Mouse (Mus musculus): Measurements from ENCODE around the gene Spns3.

Gene Spns3

DNA sequence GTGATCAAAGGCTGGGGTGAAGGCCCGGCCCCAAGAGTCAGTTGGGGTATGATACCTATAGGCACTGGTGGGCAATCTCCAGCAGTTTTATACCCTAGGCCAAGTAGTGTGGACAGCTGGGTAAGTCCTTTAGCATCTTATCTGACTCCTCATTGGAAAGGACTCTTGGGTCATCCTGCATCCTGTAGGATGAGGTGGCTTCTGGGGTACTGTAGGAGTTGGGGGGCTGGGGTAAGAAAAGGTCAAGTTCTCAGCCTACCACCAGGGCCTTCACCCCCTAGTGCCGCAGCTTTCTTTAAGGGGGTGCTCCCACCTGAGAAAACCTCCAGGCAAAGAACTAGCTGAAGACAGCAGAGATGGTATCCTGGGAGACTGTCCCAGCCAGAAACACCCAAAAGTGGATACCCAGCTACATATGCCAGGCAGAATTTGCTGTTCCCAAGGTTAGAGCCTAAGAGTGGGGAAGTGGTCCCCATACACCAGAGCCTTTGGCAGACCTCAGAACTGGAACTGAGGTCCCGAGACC lies 98.1 kb downstream of the Spns3 start:
- DNase-seq (ENCODE audit: low spot score), result no peak

GRCm38 (mm10) chr11:72447475-72447874 lies 102.8 kb downstream of the Spns3 start:
- no peak for DNase-seq (ENCODE audit: low spot score)

DNA sequence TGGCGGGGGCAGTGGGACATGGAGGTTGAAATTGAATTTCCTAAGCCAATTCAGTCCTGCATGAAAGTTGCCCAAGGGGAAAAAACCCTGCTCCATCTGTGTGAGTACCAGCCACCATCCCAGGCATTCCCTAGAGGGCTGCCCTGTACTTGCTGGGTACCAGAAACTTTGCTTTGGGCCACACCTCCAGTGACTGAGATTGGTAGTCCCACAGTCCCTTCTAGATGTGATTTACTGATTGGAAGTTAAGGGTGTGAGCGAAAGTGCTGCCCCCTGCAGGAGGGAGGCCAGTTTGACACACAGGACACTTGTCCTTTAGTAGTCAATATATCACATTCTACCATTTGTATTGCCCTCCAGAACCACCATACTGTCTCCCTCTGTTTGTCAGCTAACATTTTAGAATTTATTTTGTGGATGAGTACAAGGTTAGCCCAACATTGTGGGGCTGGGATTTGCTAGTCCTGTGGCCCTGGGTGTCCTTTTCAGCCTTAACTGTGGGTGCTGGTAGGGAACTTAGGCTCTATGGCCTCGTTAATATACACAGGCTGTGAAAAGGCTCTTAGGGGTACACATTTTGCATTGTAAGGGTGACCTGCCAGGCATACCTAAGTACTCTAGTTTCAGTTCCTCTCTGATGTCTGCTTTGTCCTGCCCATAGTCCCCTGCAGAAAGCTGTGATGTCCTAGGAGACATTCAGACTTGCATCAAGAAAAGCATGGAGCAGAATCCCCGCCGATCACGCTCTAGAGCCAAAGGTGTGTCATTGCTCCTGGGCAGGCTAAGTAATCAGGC lies 103.8 kb downstream of the Spns3 start:
- DNase-seq (ENCODE audit: low spot score), result no peak

Measured in testis, postnatal 14 days (tissue).